Mouse (Mus musculus) ES-E14 (cell line): Measurements from ENCODE around the gene Egfem1.

Source experiments
- HCFC1 ChIP-seq: IDR thresholded peaks from 2 replicates; pipeline ENCODE4 v1.6.1; 2012; ENCODE audit warnings: low read length, inconsistent platforms, borderline replicate concordance; ENCODE audit not compliant: insufficient read depth
- ZC3H11A ChIP-seq: IDR thresholded peaks from 2 replicates; pipeline ENCODE4 v1.6.1; 2012; ENCODE audit warnings: low read depth, mild to moderate bottlenecking, inconsistent platforms, low read length, borderline replicate concordance
- ZNF384 ChIP-seq: IDR thresholded peaks from 2 replicates; pipeline ENCODE4 v1.6.1; 2012; ENCODE audit warnings: low read depth, low read length, inconsistent platforms

GRCm38 (mm10) chr3:29539902-29540301 is 458.1 kb downstream of the Egfem1 start:
- no peak for TF ChIP-seq ZNF384
- no peak for TF ChIP-seq ZC3H11A
- TF ChIP-seq HCFC1 = no peak
